Mouse (Mus musculus) liver, postnatal 0 days (tissue): Measurements from ENCODE around the gene Dhx9.
"Not testable (repeated sequence)": the region's sequence is repeated elsewhere in the genome, so short reads cannot be mapped to it uniquely, and the experiment has no call there.

Source experiments
- CTCF ChIP-seq: sonication (generic); IDR thresholded peaks from 2 replicates; pipeline ENCODE4 v1.5.1; 2016; ENCODE audit warnings: antibody characterized with exemption, low read depth
- EP300 ChIP-seq: IDR thresholded peaks from 2 replicates; pipeline ENCODE4 v1.6.1; 2016; ENCODE audit warnings: antibody characterized with exemption, low read depth, mild to moderate bottlenecking

DNA sequence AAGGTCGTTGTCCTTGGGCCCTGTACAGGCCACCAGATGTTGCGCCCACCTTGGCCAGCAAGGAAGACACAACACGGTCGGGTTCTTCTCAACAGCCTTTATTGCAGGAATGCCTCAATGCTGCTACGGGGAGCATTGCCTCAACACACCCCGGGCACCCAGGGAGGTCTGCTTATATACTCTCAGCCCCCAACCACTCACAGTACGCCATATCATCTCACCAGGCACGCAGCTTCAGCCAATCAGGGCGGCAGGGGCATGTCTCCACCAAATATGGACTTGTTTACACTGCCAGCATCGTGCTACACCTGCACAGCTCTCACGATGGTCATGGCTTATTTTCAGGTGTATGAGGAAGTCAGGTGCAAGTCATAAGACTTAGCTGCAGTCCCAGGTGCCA lies 79.8 kb downstream of the Dhx9 start:
- not testable (repeated sequence) for TF ChIP-seq CTCF, EP300
